Mouse (Mus musculus) cortical plate, adult 2 months (tissue): ENCODE data around the gene Fbxo30. TPM values are rescaled to one million over a fixed set of nuclear protein-coding genes. Genes with fewer than 3 reads are reported as not detected.
"Not testable (repeated sequence)": the region's sequence is repeated elsewhere in the genome, so short reads cannot be mapped to it uniquely, and the experiment has no call there.

ENCODE experiments used
- H3K27ac ChIP-seq: fragments of 200-500 bp; 2 replicates; pipeline ENCODE4 v1.5.1; 2012; ENCODE audit warnings: low read length, control low read depth, inconsistent platforms; ENCODE audit not compliant: insufficient read depth
- H3K4me1 ChIP-seq: fragments of 200-500 bp; 2 replicates; pipeline ENCODE4 v1.6.1; 2011; ENCODE audit warnings: low read length; ENCODE audit not compliant: control insufficient read depth, insufficient read depth
- H3K4me3 ChIP-seq: fragments of 200-500 bp; 2 replicates; pipeline ENCODE4 v1.5.1; 2011; ENCODE audit warnings: mild to moderate bottlenecking, low read length, control low read depth; ENCODE audit not compliant: insufficient read depth
- CTCF ChIP-seq: fragments of 200-500 bp; IDR thresholded peaks from 2 replicates; pipeline ENCODE4 v1.5.1; 2011; ENCODE audit warnings: mild to moderate bottlenecking, control low read depth, low read length; ENCODE audit not compliant: insufficient read depth; ENCODE audit errors: extremely low read depth
- POLR2A ChIP-seq: fragments of 200-500 bp; IDR thresholded peaks from 2 replicates; pipeline ENCODE4 v1.6.1; 2011; ENCODE audit warnings: mild to moderate bottlenecking, low read length, control low read depth; ENCODE audit not compliant: insufficient read depth; ENCODE audit errors: extremely low read depth
- polyA plus RNA-seq: library from polyadenylated mRNA; depleted of rRNA; stranded (reverse); fragments of >200 nt; gene quantifications from 2 replicates; pipeline ENCODE4 v1.2.3, GENCODE M21; 2012

Fbxo30 gene
- polyA plus RNA-seq, 1 experiment, result 3.9 TPM

GRCm38 (mm10) chr10:11274431-11274830 lies 6.7 kb upstream of the Fbxo30 start:
- TF ChIP-seq POLR2A (no peak), CTCF (no peak)
- Histone ChIP-seq H3K4me3 (no peak overlapping the region), H3K27ac (no peak overlapping the region), H3K4me1 (0 out of 2 replicates have a peak, but pooled peaks cover 1% of the 10 kb centered on the region)

- peak overlapping the region; percentile 97 for H3K4me3 ChIP-seq
- TF ChIP-seq POLR2A (no peak), CTCF (no peak)
- H3K27ac ChIP-seq, result peak overlapping the region; percentile 100
- peaks cover 1% of the 10 kb centered on the region; the same call in 1 of the 2 replicates for H3K4me1 ChIP-seq
Observed at GRCm38 (mm10) chr10:11280235-11280577, 924 bp upstream of the Fbxo30 start.

- Histone ChIP-seq H3K4me1 (peaks cover 1% of the 10 kb centered on the region; the same call in 1 of the 2 replicates), H3K27ac (peak overlapping the region; percentile 86; the same call in 1 of the 2 replicates), H3K4me3 (peak overlapping the region; percentile 97)
- no peak for TF ChIP-seq CTCF
- no peak for TF ChIP-seq POLR2A
Observed at GRCm38 (mm10) chr10:11281498-11282305, 572 bp downstream of the Fbxo30 start.

GRCm38 (mm10) chr10:11282306-11282631 lies 1.1 kb downstream of the Fbxo30 start:
- H3K4me3 ChIP-seq, result peak overlapping the region; percentile 97; the same call in 1 of the 2 replicates
- H3K27ac ChIP-seq, result no peak overlapping the region

GRCm38 (mm10) chr10:11298418-11298817 lies 17.3 kb downstream of the Fbxo30 start:
- no peak overlapping the region for H3K27ac ChIP-seq
- H3K4me1 ChIP-seq, result no peaks in the 10 kb centered on the region
- H3K4me3 ChIP-seq, result no peak overlapping the region
- TF ChIP-seq CTCF (no peak), POLR2A (no peak)

More at GRCm38 (mm10) chr10:11282306-11282631, 1.1 kb downstream of the Fbxo30 start:
- peaks cover 1% of the 10 kb centered on the region; the same call in 1 of the 2 replicates for H3K4me1 ChIP-seq
- no peak for TF ChIP-seq CTCF
- no peak for TF ChIP-seq POLR2A

- no peak overlapping the region for H3K27ac ChIP-seq
- H3K4me3 ChIP-seq, result no peak overlapping the region
- TF ChIP-seq POLR2A (no peak), CTCF (no peak)
- no peaks in the 10 kb centered on the region for H3K4me1 ChIP-seq
Observed at GRCm38 (mm10) chr10:11305365-11306053, 24.4 kb downstream of the Fbxo30 start.

GRCm38 (mm10) chr10:11306054-11306367 lies 24.9 kb downstream of the Fbxo30 start:
- Histone ChIP-seq H3K27ac (no peak overlapping the region), H3K4me1 (no peaks in the 10 kb centered on the region), H3K4me3 (no peak overlapping the region)
- TF ChIP-seq CTCF (no peak), POLR2A (no peak)

GRCm38 (mm10) chr10:11309866-11310265 lies 28.7 kb downstream of the Fbxo30 start:
- H3K4me3 ChIP-seq, result no peak overlapping the region
- no peak overlapping the region for H3K27ac ChIP-seq
- no peaks in the 10 kb centered on the region for H3K4me1 ChIP-seq
- TF ChIP-seq POLR2A, result no peak
- TF ChIP-seq CTCF, result no peak

- no peak for TF ChIP-seq CTCF
- TF ChIP-seq POLR2A, result no peak
- no peaks in the 10 kb centered on the region for H3K4me1 ChIP-seq
- H3K27ac ChIP-seq, result no peak overlapping the region
- H3K4me3 ChIP-seq, result no peak overlapping the region
Observed at GRCm38 (mm10) chr10:11310481-11310880, 29.4 kb downstream of the Fbxo30 start.

- H3K4me1 ChIP-seq, H3K4me3 ChIP-seq, H3K27ac ChIP-seq: not testable (repeated sequence)
Observed at GRCm38 (mm10) chr10:11317856-11318454, 36.8 kb downstream of the Fbxo30 start.
